Mouse (Mus musculus) retina, adult 2 months (tissue): ENCODE data around the gene Madcam1.

Experiments used
- DNase-seq: peaks from one replicate; pipeline ENCODE4 v3.0.0-alpha.2; 2012; ENCODE audit warnings: low read depth, low spot score

The Madcam1 gene

DNA sequence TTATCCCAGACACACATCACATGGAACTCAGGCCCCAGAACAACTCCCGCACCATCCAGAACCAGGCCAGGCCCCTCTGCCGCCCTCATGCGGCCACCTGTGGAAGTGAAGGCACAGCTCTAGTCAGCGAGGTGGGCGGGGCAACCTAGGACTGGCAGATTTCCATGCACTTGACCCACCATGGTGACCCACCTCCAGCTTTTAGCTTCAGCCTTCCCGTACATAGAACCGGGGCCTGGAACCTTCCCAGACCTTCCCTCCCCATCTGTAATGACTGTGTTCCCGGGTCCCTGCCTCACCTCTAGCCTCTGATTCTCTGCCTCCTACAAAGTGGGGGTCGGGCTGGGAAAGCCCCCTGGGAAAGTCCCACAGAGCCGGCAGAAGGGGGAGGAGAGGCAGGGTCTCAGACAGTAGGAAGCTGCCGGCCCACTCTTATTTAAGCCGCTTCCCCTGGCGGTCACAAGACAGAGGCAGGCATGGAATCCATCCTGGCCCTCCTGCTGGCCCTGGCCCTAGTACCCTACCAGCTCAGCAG lies at the start of gene Madcam1:
TSS of gene Madcam1 (plus strand) at position 429 of the 535 bp plus-strand sequence.
- DNase-seq = no peak

DNA sequence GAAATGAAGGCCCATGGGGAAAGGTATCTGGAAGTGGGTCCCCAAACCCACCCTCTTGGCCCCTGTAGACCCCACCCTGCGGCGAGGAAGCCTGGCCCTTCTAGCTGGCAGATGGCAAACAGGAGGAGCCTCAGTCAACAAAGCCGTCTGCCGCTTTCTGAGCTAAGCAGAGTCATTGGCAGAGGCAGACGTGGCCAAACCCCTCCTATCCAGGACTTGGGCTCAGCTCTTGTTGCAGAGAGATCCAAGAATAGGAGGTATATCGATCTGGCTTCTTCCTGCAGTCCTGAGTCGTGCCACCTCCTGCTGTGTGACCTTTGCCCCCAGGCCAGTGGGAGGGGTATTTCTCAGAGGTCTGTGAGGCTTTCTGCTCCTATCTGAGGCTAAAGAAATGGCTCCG lies 48.5 kb upstream of the Madcam1 start:
- no peak for DNase-seq

DNA sequence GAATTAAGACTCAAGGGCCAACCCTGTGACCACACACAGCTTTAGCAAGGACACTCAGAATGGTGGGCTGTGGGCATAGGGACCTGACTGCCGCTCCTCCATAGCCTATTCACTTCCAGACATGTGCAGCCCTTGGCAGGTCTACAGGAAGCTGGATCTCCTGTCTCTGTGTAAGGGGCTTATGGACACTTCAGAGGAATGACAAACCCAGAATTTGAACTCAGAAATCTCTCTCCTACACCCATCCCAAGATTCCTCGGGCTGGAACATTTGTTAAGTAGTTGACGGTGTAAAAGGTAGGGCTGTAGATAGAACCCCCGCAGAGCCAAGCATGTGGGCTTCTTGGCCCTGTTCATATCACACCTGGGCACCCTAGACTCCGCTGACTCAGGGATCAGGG lies 48.0 kb upstream of the Madcam1 start:
- no peak for DNase-seq

DNA sequence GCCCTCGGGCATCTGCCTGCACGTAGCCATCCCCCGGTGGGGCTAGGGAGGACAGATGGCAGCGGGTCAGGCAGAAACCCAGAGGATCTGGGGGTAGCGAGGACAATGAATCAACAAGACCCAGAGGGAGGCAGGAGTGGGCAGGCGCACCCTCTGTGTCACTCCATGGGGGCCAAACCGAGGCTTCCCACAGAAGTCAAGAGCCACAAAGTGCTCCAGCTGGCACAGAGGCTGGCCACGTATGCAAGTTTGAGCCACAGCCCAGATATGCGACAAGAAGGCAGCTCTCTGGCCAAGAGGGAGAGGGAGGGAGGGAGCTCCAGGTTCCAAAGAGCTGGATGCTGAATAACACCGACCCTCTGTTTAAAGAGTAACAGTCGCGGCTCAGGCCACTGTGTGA lies 40.4 kb upstream of the Madcam1 start:
- DNase-seq = no peak

DNA sequence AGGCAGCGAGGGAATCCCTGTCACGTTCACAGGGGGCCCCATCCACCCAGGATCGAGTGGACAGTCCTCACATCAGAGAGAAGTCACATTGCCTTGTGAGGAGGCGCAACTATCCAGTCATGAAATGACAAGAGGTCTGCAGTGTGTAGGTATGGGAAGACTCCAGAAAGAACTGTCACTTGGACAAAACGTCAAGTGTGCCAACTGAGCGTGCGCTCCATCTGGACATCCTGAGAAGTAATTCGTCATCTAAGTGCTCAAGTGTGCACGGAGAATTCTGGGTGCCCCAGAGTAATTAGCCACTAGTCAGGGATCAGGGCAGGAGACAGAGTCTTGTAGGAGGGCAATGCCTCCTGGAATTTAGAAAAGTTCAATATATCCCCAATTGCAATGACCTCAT lies 39.0 kb upstream of the Madcam1 start:
- no peak for DNase-seq

DNA sequence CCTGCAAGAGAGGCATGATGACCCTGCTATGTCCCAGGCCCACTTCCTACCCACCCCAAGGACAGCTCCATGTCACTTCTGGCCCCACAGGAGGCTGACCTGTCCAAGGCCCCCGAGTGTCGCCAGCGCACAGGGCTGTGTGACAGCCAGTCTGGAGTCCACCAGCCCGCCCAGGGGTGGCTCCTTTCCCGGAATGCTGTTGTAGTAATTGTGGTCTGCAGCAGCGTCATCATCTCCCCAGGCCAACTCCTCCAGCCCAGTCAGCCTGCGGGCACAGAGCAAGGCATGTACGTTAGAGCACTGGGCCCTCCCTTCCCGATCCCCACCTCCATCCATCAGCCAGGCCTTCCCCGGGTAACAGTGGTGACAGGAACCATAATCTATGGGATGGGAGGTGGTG lies 38.2 kb upstream of the Madcam1 start:
- DNase-seq = no peak

DNA sequence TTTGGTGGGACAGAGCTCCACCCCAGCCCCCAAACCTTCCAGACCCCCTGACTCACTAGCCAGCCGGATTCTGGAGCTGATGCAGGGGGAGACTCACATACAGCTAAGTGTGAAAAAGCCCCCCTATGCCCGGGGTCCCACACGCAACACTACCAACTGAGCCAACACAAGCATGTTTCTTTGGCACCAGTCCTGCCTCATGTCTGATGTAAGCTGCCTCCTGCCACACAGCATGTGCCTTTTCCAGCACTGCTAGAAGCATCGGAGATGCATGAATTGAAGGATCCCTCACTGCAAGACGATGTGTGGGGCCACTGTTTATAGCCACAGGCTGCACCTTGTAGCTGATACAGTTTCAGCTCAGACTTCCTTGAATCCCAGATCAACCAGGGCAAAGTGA lies 36.0 kb upstream of the Madcam1 start:
- no peak for DNase-seq

DNA sequence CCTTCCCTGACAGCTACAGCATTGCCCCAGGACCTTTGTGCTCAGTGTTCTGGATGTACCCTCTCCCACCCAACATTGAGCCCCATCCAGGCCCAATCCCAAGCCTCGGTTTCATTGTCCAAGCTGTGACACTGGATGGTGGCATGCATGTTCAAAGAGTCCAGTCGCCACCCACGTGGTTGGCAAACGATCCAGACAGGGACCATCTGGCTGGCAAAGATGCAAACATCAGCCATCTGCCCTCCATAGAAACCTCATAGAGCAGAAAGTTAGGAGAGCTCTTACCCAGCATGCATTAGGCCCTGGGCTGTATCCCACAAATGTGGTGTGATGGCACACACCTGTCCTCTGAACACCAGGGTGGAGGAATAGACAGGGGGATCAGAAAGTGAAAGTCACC lies 32.9 kb upstream of the Madcam1 start:
- no peak for DNase-seq

DNA sequence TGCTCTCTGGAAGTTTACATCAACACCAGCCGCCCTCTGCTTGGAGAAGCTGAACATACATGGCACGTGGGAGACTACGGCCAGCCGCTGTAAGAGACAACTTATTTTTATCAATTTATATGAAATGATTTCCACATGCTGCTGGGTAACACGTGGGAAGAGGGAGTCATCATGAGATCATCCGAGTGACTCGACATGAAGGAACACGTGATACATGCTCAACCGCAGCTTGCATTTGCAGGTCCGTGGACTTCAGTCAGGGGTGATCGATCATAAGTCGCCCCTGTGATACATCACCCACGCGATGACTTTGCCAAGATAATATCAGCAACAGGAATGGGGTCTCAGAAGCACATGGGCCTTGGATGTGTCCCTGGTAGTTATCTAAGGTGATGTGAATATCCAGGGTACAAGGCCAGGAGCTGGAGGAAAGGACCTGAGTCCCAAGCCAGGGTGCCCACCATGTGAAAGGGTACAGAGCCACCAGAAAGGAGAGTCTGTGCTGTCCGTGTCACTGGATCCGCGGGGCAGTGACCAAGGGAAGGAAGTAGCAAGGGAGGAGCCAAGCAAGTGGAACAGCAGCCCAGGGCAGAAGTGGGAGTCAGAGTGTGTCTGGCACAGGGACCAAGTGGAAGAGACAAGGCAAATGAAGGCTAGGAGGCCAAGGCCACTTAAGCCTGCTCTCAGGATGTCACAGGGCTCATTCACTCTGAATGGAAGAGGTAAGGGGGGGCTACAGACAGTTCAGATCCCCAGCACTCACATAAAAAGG lies 31.2 kb upstream of the Madcam1 start:
- no peak for DNase-seq

DNA sequence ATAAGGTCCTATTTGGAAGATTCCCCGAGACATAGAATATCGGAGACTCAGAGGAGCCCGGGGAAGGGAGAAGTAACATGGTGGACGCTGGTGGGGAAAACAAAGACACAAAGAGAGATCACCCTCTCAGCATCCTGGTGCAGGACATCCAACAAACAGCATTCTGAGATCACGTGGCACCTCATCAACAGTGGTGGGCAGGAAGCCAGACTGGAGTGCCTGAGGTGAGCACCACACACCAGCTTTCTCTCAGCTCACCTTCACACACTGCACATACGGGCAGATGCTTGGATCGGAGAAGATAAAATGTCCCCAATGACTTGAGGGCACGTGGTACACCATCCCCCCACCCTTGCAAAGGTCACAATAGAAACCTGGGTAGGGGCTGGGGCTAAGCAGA lies 28.1 kb upstream of the Madcam1 start:
- DNase-seq = no peak

DNA sequence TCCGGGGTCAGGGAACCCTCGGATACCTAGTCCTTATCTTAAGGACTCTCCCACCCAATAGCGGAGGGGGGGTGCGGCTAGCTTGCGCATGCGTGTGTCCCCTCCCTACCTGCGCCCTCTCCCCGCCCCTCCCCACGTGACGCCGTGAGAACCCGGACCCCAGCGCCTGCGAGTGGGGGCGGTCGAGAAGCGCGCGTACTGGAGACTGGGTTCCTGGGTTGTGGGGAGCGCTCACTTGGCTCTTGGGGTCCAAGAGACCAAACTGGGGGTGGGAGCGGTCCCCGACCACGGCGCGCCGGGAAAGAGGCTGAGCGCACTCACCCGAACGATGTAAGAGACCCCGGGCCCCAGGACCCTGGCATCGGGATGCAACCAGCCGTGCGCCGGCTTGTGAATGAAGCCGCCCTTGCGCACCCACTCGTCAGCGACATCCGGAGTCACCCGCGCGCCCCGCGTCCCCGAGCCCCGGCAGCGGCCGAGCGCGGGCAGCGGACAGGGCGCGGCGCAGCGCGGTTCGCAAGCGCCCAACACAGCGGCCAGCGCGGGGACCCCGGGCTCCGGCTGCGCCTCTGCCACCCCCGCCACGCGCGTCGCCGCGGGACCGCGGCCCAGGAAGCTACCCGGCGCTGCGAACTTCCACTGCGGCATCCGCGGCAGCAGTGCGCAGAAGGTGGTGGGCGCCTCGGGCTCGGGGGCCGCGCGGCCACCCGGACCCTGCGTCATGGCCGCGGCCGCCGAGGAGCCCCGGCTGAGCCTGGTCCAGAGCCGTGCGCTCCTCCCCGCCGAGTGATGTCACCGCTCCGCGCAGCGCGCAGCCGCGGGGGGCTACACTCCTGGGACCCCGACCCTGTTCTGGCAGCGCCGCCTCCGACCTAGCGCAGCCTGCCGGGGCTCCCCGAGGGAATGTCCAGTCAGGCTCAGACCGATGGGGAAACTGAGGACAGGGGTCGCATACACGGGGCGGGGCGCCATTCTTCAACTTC lies 26.9 kb upstream of the Madcam1 start, which contains the start of gene Shc2:
TSS of gene Shc2 (minus strand) at position 791 of the 983 bp plus-strand sequence.
- peak; percentile 22 for DNase-seq

DNA sequence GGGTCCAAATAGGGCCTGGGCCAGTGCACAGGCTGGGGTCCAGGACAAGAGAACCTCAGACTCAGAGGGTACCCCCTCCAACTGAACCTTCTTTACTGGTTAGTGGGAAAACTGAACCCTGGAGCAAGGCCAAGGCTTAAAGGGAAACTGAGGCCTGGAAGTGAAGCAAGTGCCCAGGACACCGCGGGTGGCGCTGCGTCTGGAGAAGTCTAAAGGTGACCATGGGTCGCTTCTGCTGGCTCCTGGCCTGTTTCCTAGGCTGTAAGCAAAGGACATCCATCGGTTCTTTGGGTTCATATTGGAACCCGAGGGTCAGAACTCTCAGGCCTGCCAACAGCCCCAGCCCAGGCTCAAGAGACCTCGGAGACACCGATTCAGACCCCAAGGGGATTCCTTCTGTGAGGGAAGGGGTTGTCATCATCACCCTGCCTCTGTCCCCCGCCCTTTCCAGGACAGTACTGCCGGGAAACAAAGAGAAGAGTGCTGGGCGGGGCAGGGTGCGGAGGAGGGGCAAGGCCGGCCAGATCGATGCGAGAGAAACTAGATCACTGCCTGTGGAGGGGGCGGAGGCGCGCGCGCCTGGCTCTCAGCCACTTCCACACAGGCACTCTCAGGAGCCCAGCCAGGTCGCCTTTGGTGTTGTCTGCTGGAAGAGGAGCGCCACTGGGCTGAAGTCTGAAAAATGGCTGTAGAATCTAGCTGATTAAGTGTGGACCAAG lies 25.7 kb upstream of the Madcam1 start:
- DNase-seq = no peak

DNA sequence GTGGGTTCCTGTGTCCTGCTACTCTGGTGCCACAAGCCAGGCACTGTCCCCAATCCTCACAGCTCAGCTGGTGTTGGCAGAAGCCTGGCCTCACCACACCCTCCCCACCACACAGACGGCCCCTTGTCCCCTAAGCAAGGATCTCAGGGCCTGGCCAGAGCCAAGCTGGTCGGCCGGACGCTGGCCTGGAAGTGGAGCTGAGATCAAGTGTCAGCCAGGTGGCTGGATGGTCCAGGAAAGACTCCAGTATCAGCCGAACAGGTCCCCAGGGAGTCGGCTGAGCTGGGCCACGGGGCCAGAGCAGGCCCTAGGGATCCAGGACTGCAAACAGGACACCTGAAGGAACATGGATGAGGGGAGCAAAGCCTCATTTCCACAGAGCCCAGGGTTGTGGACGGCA lies 18.6 kb upstream of the Madcam1 start, which contains the start of gene Odf3l2:
TSS of gene Odf3l2 (minus strand) at position 28 of the 400 bp plus-strand sequence.
- no peak for DNase-seq

DNA sequence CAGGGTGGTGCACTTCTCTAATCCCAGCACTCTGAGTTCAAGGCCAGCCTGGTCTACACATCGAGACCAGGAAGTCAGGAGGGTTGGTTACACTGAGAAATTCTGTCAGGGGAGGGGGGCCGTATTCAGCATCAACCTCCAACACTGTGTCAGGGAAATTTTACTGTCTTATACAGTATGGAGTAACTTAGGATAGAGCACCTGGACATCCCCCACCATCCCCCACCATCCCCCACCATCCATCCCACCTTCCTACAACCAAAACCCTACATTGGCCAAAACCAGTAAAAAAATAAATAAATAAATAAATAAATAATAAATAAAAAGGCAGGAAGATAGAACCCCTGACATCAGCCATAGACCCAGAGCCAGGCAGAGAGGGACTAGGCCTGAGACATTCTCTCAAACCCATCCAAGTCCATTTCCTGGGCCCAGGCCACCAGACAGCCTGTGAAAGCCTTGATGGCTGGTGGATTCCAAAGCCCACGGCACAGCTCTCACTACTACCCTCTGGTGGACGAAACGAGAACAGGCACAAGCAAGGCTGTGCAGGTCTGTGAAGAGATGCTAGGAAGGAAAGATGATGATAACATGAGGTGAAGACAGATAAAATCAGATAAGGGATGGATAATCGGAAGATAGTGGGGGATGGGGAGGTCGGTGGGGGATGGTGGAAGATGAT lies 15.1 kb upstream of the Madcam1 start:
- peak; percentile 50 for DNase-seq

DNA sequence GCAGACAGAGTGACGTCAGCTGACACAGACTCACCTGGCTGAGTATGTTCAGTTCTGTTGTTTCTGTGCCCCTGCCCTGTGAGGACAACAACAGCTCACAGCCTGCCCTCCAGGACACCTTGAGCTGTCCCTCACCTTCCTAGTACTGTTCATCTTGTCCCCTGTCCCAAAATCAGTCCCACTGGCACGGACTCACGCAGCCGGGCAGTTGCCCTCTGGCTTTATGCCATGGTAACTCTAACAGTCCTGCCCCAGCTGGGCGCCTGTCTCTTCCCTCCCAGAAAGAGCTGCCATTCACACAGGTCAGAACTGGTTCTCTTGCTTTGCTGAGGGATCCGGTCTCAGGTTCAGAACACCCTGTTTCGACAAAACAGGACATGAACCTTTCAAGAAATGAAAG lies 11.6 kb upstream of the Madcam1 start:
- no peak for DNase-seq

DNA sequence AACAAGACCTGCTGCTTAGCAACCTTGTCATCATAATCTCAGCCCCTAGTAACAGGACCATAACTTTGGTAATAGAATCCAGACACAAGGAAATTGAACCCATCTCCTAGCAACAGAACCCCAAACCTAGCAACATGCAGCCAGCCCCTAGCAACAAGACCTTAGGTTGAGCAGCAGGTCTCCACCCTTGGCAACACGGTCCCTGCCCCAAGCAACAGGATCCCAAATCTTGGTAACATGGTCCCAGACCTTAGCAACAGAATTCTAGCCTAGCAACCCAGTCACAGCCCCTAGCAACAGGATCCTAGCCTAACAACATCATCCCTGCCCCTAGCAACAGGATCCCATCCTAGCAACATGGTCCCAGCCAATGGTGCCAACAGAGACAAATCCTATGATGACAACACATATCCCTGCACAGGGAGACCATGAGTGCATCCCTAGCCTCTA lies 9.4 kb upstream of the Madcam1 start:
- no peak for DNase-seq

DNA sequence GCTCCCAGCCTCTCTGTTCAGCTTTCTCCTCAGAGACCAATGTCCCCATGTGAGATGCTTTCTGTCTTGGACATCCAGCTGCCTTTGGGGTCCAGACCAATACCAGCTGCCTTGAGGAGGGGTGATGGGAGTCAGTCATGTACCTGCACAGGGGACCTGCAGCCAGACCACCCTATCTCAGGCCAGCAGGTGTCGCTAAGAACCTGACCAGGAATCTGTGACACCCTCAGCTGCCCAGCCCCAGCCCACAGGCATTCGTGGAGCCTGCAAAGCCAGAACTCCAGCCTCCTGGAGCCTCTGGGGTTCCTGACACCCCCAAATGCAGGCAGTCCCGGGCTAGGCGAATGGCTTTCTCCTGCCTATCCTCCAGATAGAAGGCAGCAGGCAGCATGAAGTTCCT lies 5.5 kb upstream of the Madcam1 start:
- no peak for DNase-seq

DNA sequence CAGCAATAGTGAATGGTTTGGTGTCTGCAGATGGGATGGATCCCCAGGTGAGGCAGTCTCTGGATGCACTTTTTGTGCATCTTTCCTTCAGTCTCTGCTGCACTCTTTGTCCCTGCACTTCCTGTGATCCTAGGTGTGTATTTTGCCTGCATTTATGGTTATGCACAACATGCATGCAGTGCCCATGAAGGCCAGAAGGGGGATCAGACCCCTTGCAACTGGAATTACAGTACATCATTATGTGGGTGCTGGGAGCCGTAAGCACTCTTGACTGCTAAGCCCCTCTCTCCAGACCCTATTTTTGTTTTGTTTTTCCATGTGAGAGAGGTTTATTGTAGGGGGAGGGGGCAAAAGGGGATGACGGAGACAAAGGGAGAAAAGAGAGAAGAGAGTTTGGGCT lies 4.1 kb upstream of the Madcam1 start:
- no peak for DNase-seq

DNA sequence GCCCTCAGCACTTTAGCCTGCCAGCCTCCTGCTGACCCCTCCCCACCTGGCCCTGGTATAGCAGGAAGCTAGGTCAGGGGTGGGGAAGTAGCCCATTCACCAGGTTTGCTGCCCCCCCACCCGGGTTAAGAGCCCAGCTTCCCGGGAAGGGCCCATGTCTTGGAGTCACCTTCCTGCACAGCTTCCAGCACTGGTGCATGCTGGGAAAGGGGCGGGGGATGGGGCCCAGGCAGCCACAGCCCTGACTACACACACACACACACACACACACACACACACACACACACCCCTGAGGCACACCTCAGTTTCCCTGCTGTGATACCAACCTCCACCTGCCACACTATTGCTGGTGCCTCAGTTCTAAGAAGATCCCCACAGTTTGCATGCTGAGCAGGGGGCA lies 2.5 kb upstream of the Madcam1 start:
- no peak for DNase-seq

DNA sequence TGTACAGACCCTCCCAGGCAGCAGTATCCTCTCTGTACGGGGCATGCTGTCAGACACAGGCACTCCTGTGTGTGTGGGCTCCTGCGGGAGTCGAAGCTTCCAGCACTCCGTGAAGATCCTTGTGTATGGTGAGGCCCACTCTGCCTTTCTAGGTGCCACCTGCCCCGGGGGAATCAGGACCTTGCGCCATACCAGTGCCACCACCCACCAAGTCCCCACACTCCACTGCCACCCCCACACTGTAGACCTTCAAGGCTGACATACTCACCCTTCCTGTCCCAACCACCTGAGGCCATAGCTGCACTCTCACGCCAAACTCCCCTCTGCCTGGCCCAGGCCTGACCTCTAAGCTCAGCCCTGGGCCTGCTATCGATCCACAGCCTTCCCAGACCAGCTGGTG lies 692 bp downstream of the Madcam1 start:
- no peak for DNase-seq

DNA sequence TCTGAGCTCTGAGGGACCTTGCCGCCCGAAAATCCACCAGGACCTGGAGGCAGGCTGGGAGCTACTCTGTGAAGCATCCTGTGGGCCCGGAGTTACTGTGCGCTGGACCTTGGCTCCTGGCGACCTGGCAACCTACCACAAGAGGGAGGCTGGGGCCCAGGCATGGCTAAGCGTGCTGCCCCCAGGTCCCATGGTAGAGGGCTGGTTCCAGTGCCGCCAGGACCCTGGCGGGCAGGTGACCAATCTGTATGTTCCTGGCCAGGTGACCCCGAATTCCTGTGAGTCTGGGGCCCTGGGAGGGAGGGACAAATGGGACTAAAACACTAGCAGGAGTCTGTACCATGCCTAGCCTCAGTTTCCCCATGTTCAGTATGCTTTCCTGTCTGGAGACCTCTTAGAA lies 2.1 kb downstream of the Madcam1 start:
- DNase-seq = no peak
